8 mouse cellular contexts compared by ENCODE assay signal in the genomic region with DNA sequence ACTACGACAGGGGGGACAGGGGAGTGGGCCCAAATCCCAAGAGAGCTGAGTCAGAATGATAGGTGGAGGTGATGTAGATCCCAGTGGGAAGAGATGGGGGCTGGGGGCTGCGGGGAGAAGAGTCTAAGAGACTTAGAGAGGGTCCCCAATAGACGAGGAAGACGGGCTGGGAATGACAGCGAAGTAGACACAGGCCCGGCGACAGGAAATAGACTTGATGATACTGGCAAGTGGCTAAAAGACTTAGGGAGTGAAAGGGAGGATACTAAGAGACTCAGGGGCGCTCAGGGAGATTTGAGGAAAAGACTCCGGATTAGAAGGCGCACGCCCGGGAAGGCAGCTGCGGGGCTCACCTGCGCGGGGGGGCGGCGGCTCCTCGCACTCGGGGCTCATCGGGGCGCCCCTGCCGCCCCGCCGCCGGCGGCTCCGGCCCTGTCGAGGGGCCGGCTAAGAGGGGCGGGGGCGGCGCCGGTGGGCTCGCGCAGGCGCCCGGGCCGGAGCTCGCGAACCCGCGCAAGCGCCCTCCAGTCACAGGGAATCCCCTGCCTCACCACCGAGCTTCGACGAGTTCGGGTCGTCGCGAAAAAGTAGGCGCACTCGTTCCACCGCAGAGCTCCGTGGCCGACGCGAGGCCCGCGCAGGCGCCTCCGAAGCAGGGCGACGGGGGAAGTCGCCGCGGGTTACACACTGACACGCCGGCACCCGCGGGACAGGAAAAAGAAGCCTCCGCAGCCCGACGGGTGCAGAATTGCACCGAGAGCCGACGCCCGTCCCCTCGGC. TPM values are rescaled to one million over a fixed set of nuclear protein-coding genes. Genes with fewer than 3 reads are reported as not detected.
DNase-seq lines count a peak whose midpoint lies in the region; ATAC-seq and TF ChIP-seq lines count a peak whose summit lies in the region.

No protein-coding gene starts in this region.

- peak; percentile 24 to 64 for DNase-seq in adrenal gland, postnatal 36 days
- DNase-seq in adrenal gland, postnatal 10 days: no peak
- peak; percentile 68 for DNase-seq in cerebellum, adult 9-11 months
- DNase-seq in limb, embryonic 11.5 days (ENCODE audit: low spot score): no peak
- DNase-seq in midbrain, postnatal 0 days (ENCODE audit: low spot score): peak; percentile 45
- no peak for DNase-seq in ovary, postnatal 10 days (ENCODE audit: low spot score)

- ATAC-seq in heart, embryonic 14.5 days (ENCODE audit: insufficient number of reproducible peaks, insufficient read depth, low FRiP score, low read depth): peak; percentile 60
- peak; percentile 73 for ATAC-seq in limb, embryonic 11.5 days (ENCODE audit: insufficient number of reproducible peaks, low FRiP score, low TSS enrichment, low read depth)
- peak; percentile 84 for ATAC-seq in midbrain, postnatal 0 days (ENCODE audit: low FRiP score)

- H3K27me3 ChIP-seq in C2C12 (ENCODE audit: control insufficient read depth, insufficient read depth, insufficient read length): no peaks in the 10 kb centered on the region
- H3K27me3 ChIP-seq in heart, embryonic 14.5 days (ENCODE audit: control insufficient read depth, insufficient read depth, low read length): no peaks in the 10 kb centered on the region
- H3K27me3 ChIP-seq in limb, embryonic 11.5 days (ENCODE audit: control insufficient read depth, insufficient read depth, low read length): no peaks in the 10 kb centered on the region
- no peaks in the 10 kb centered on the region for H3K27me3 ChIP-seq in midbrain, postnatal 0 days (ENCODE audit: insufficient read depth, low read length)

- peaks cover 8 to 45% of the 10 kb centered on the region in 2 experiments for H3K4me1 ChIP-seq in heart, embryonic 14.5 days (ENCODE audit: control insufficient read depth in 2 of 2, insufficient read depth in 2 of 2, low read length in 2 of 2)
- H3K4me1 ChIP-seq in limb, embryonic 11.5 days (ENCODE audit: control insufficient read depth, insufficient read depth, low read length): peaks cover 11% of the 10 kb centered on the region
- peaks cover 19% of the 10 kb centered on the region for H3K4me1 ChIP-seq in midbrain, postnatal 0 days (ENCODE audit: insufficient read depth, low read length)

- peak overlapping the region; percentile 79 to 93 for H3K27ac ChIP-seq in heart, embryonic 14.5 days (replicated peaks in 1 of 2; ENCODE audit: control insufficient read depth in 1 of 2, insufficient read depth in 1 of 2, low read depth in 2 of 2, low read length in 2 of 2)
- peak overlapping the region; percentile 86 for H3K27ac ChIP-seq in limb, embryonic 11.5 days (replicated peaks; ENCODE audit: low read depth, low read length)
- peak overlapping the region; percentile 95 for H3K27ac ChIP-seq in midbrain, postnatal 0 days (ENCODE audit: low read depth, low read length)

- TF ChIP-seq CTCF in C2C12 (IDR thresholded peaks at IDR 0.05; ENCODE audit: control insufficient read depth, insufficient read depth, insufficient read length): no peak
- no peak for TF ChIP-seq CTCF in midbrain, postnatal 0 days (IDR thresholded peaks at IDR 0.05)

- H3K9ac ChIP-seq in heart, embryonic 14.5 days (ENCODE audit: low read length): peak overlapping the region; percentile 94
- peak overlapping the region; percentile 87 for H3K9ac ChIP-seq in limb, embryonic 11.5 days (ENCODE audit: low read length)
- H3K9ac ChIP-seq in midbrain, postnatal 0 days (replicated peaks; ENCODE audit: low read length, poor library complexity, severe bottlenecking): peak overlapping the region; percentile 88

- H3K36me3 ChIP-seq in C2C12 (ENCODE audit: control insufficient read depth, insufficient read depth): no peaks in the 10 kb centered on the region
- peaks cover 24% of the 10 kb centered on the region for H3K36me3 ChIP-seq in heart, embryonic 14.5 days (ENCODE audit: control insufficient read depth, insufficient read depth, low read length)
- no peaks in the 10 kb centered on the region; the same call in 1 of the 2 replicates for H3K36me3 ChIP-seq in limb, embryonic 11.5 days (ENCODE audit: control insufficient read depth, insufficient read depth, low read length)
- H3K36me3 ChIP-seq in midbrain, postnatal 0 days (ENCODE audit: insufficient read depth, low read length): peaks cover 7% of the 10 kb centered on the region; the same call in 1 of the 2 replicates

- H3K4me3 ChIP-seq in C2C12 (ENCODE audit: insufficient read depth, poor library complexity, severe bottlenecking): peak overlapping the region; percentile 72
- peak overlapping the region; percentile 73 to 77 for H3K4me3 ChIP-seq in heart, embryonic 14.5 days (ENCODE audit: control insufficient read depth in 1 of 2, insufficient read depth in 1 of 2, low read depth in 1 of 2, low read length in 2 of 2)
- peak overlapping the region; percentile 78 for H3K4me3 ChIP-seq in limb, embryonic 11.5 days (ENCODE audit: low read depth, low read length)
- peak overlapping the region; percentile 86 for H3K4me3 ChIP-seq in midbrain, postnatal 0 days (ENCODE audit: low read depth, low read length)

- H3K9me3 ChIP-seq in heart, embryonic 14.5 days (ENCODE audit: control insufficient read depth, low read length): no peaks in the 10 kb centered on the region
- H3K9me3 ChIP-seq in limb, embryonic 11.5 days (ENCODE audit: control insufficient read depth, low read length): no peaks in the 10 kb centered on the region
- H3K9me3 ChIP-seq in midbrain, postnatal 0 days (ENCODE audit: low read length): no peaks in the 10 kb centered on the region

- whole genome bisulfite sequencing in heart, embryonic 14.5 days: under 1% methylated on average over 69 of the region's 78 CpGs
- under 1% methylated on average over 73 of the region's 78 CpGs for WGBS in limb, embryonic 11.5 days
- WGBS in midbrain, postnatal 0 days: under 1% methylated on average over 68 of the region's 78 CpGs

- peaks cover 55% of the 10 kb centered on the region for H3K79me2 ChIP-seq in C2C12 (ENCODE audit: control insufficient read depth, insufficient read depth)

- H3K4me2 ChIP-seq in heart, embryonic 14.5 days (ENCODE audit: low read length): peak overlapping the region; percentile 97
- peak overlapping the region; percentile 88 for H3K4me2 ChIP-seq in limb, embryonic 11.5 days (ENCODE audit: low read depth, severe bottlenecking)
- peak overlapping the region; percentile 69 for H3K4me2 ChIP-seq in midbrain, postnatal 0 days (ENCODE audit: low read depth, low read length, poor library complexity, severe bottlenecking)

- H3ac ChIP-seq in C2C12 (ENCODE audit: control insufficient read depth, insufficient read length, low read depth): peak overlapping the region; percentile 85

- peaks cover 47% of the 10 kb centered on the region for H3K79me3 ChIP-seq in C2C12 (ENCODE audit: low read depth)

TF ChIP-seq in C2C12, 6 proteins besides CTCF, POLR2A, EP300 and RAD21 (continues in another document):
- TF ChIP-seq FOSL1 (IDR thresholded peaks at IDR 0.05; ENCODE audit: insufficient read depth, low read length, poor library complexity, severe bottlenecking) (no peak), MAX (IDR thresholded peaks at IDR 0.05) (no peak), CEBPB (IDR thresholded peaks at IDR 0.05; ENCODE audit: low read depth) (no peak), MYOD1 (IDR thresholded peaks at IDR 0.05; ENCODE audit: control insufficient read depth, insufficient read length, low read depth) (no peak), USF1 (IDR thresholded peaks at IDR 0.05; ENCODE audit: low read depth) (no peak)

RNA-seq across cellular contexts. Expression of gene Ppp6r1, which starts 0.5 kb away (rescaled TPM):
- total RNA-seq in adrenal gland, postnatal 36 days (2021): 10 to 100 TPM; 82.6 to 89.5 TPM
- total RNA-seq in adrenal gland, postnatal 10 days (2021): 10 to 100 TPM; 74.0 to 83.3 TPM
- 56.1 TPM for polyA plus RNA-seq in C2C12 (2012; fragmentation: generic; extraction: Trizol)
- 7.1 and 8.1 TPM in 2 replicates for polyA plus RNA-seq in heart, embryonic 14.5 days (2014; fragmentation: Nextera tagmentation; extraction: Ambion mirVana)
- 4.9 and 6.5 TPM in 2 replicates for polyA plus RNA-seq in limb, embryonic 11.5 days (2014; fragmentation: Nextera tagmentation; extraction: Ambion mirVana)
- total RNA-seq in midbrain, postnatal 0 days (2014; rRNA removed): 103 and 131 TPM in 2 replicates
- 7.7 and 10.1 TPM in 2 replicates for polyA plus RNA-seq in midbrain, postnatal 0 days (2015; fragmentation: Nextera tagmentation; extraction: Ambion mirVana)

RNA-seq across cellular contexts. Expression of gene Hspbp1, which starts 26.6 kb away (rescaled TPM):
- total RNA-seq in adrenal gland, postnatal 36 days (2021): 10 to 100 TPM; 47.8 to 50.7 TPM
- 10 to 100 TPM; 36.1 to 36.7 TPM for total RNA-seq in adrenal gland, postnatal 10 days (2021)
- polyA plus RNA-seq in C2C12 (2012; fragmentation: generic; extraction: Trizol): 110 TPM
- 65.4 TPM in 2 replicates for polyA plus RNA-seq in heart, embryonic 14.5 days (2014; fragmentation: Nextera tagmentation; extraction: Ambion mirVana)
- polyA plus RNA-seq in limb, embryonic 11.5 days (2014; fragmentation: Nextera tagmentation; extraction: Ambion mirVana): 104 and 112 TPM in 2 replicates
- 247 TPM in 2 replicates for total RNA-seq in midbrain, postnatal 0 days (2014; rRNA removed)
- polyA plus RNA-seq in midbrain, postnatal 0 days (2015; fragmentation: Nextera tagmentation; extraction: Ambion mirVana): 193 and 199 TPM in 2 replicates

RNA-seq across cellular contexts. Expression of gene Tmem86b, which starts 27.1 kb away (rescaled TPM):
- 1 to 10 TPM; 5.9 to 8.2 TPM for total RNA-seq in adrenal gland, postnatal 36 days (2021)
- 10 to 100 TPM; 12.7 to 14.7 TPM for total RNA-seq in adrenal gland, postnatal 10 days (2021)
- 2.8 TPM for polyA plus RNA-seq in C2C12 (2012; fragmentation: generic; extraction: Trizol)
- 1.2 and 1.6 TPM in 2 replicates for polyA plus RNA-seq in heart, embryonic 14.5 days (2014; fragmentation: Nextera tagmentation; extraction: Ambion mirVana)
- polyA plus RNA-seq in limb, embryonic 11.5 days (2014; fragmentation: Nextera tagmentation; extraction: Ambion mirVana): 1.1 and 2.5 TPM in 2 replicates
- 12.4 and 17.4 TPM in 2 replicates for total RNA-seq in midbrain, postnatal 0 days (2014; rRNA removed)
- polyA plus RNA-seq in midbrain, postnatal 0 days (2015; fragmentation: Nextera tagmentation; extraction: Ambion mirVana): 0.76 and 1.00 TPM in 2 replicates

RNA-seq across cellular contexts. Expression of gene Brsk1, which starts 32.1 kb away (rescaled TPM):
- 1 to 10 TPM; 6.6 to 8.0 TPM for total RNA-seq in adrenal gland, postnatal 36 days (2021)
- 10 to 100 TPM in 1 of 2 experiments, 1 to 10 TPM in 1; 7.5 to 11.8 TPM for total RNA-seq in adrenal gland, postnatal 10 days (2021)
- polyA plus RNA-seq in C2C12 (2012; fragmentation: generic; extraction: Trizol): 15.3 TPM
- 1.3 and 1.4 TPM in 2 replicates for polyA plus RNA-seq in heart, embryonic 14.5 days (2014; fragmentation: Nextera tagmentation; extraction: Ambion mirVana)
- 1.7 and 2.5 TPM in 2 replicates for polyA plus RNA-seq in limb, embryonic 11.5 days (2014; fragmentation: Nextera tagmentation; extraction: Ambion mirVana)
- total RNA-seq in midbrain, postnatal 0 days (2014; rRNA removed): 202 and 226 TPM in 2 replicates
- 6.9 and 7.2 TPM in 2 replicates for polyA plus RNA-seq in midbrain, postnatal 0 days (2015; fragmentation: Nextera tagmentation; extraction: Ambion mirVana)

RNA-seq across cellular contexts. Expression of gene Ptprh, which starts 54.5 kb away (rescaled TPM):
- not detected for total RNA-seq in adrenal gland, postnatal 36 days (2021)
- not detected for total RNA-seq in adrenal gland, postnatal 10 days (2021)
- not detected for polyA plus RNA-seq in C2C12 (2012; fragmentation: generic; extraction: Trizol)
- polyA plus RNA-seq in heart, embryonic 14.5 days (2014; fragmentation: Nextera tagmentation; extraction: Ambion mirVana): not detected in 2 replicates
- not detected in 2 replicates for polyA plus RNA-seq in limb, embryonic 11.5 days (2014; fragmentation: Nextera tagmentation; extraction: Ambion mirVana)
- total RNA-seq in midbrain, postnatal 0 days (2014; rRNA removed): 2.4 and 3.6 TPM in 2 replicates
- polyA plus RNA-seq in midbrain, postnatal 0 days (2015; fragmentation: Nextera tagmentation; extraction: Ambion mirVana): 1.1 and 1.3 TPM in 2 replicates

Comparison
In these comparisons a context has a peak if more than half of its experiments do, and no peak if none do; other contexts are left out.
1. DNase-seq: peak in adrenal gland, postnatal 36 days (2 of 2), cerebellum, adult 9-11 months (single experiment) and midbrain, postnatal 0 days (single experiment); none in adrenal gland, postnatal 10 days (single experiment), limb, embryonic 11.5 days (single experiment) and ovary, postnatal 10 days (single experiment).
2. Peak in every context shown above with its lines, with median percentiles within 50 percentile points of each other: H3K4me3 ChIP-seq, ATAC-seq, H3K27ac ChIP-seq, H3K4me2 ChIP-seq and H3K9ac ChIP-seq.